Mouse (Mus musculus): ENCODE measurements around the gene Wfdc3. TPM values are rescaled to one million over a fixed set of nuclear protein-coding genes. Genes with fewer than 3 reads are reported as not detected.
"Not testable (repeated sequence)": the region's sequence is repeated elsewhere in the genome, so short reads cannot be mapped to it uniquely, and the experiment has no call there.

The Wfdc3 gene
- polyA plus RNA-seq, 1 experiment from 2014 or later: 0.64 TPM

- H3K4me1 ChIP-seq (replicated peaks; ENCODE audit: insufficient read depth, low read length): no peaks in the 10 kb centered on the region
- H3K9me3 ChIP-seq (replicated peaks; ENCODE audit: low read length): no peaks in the 10 kb centered on the region
- H3K9ac ChIP-seq (ENCODE audit: low read depth, low read length): no peak overlapping the region
- no peak overlapping the region for H3K27ac ChIP-seq
- no peak for TF ChIP-seq CTCF (IDR thresholded peaks at IDR 0.05; ENCODE audit: low read depth)
- 87% methylated on average over 5 of the region's 5 CpGs for WGBS
- no peak for DNase-seq (ENCODE audit: low spot score)
- no peak overlapping the region for H3K4me3 ChIP-seq (replicated peaks; ENCODE audit: low read depth, low read length)
- H3K27me3 ChIP-seq (ENCODE audit: insufficient read depth, low read length): no peaks in the 10 kb centered on the region
- ATAC-seq (replicated peaks; ENCODE audit: low FRiP score, low read depth): no peak
- no peak overlapping the region for H3K4me2 ChIP-seq (ENCODE audit: low read length)
- no peaks in the 10 kb centered on the region for H3K36me3 ChIP-seq (ENCODE audit: insufficient read depth, low read length)
Observed at GRCm38 (mm10) chr2:164735446-164735845, 10.3 kb downstream of the Wfdc3 start.

GRCm38 (mm10) chr2:164734839-164735238, 10.9 kb downstream of the Wfdc3 start:
- no peaks in the 10 kb centered on the region for H3K36me3 ChIP-seq (ENCODE audit: insufficient read depth, low read length)
- 79% methylated on average over 5 of the region's 5 CpGs for WGBS
- H3K4me1 ChIP-seq (replicated peaks; ENCODE audit: insufficient read depth, low read length): no peaks in the 10 kb centered on the region
- no peaks in the 10 kb centered on the region for H3K9me3 ChIP-seq (replicated peaks; ENCODE audit: low read length)
- DNase-seq (ENCODE audit: low spot score) (no peak), ATAC-seq (replicated peaks; ENCODE audit: low FRiP score, low read depth) (no peak)
- H3K27me3 ChIP-seq (ENCODE audit: insufficient read depth, low read length): no peaks in the 10 kb centered on the region
- H3K4me2 ChIP-seq (ENCODE audit: low read length): no peak overlapping the region
- H3K4me3 ChIP-seq (replicated peaks; ENCODE audit: low read depth, low read length): no peak overlapping the region
- no peak overlapping the region for H3K9ac ChIP-seq (ENCODE audit: low read depth, low read length)
- no peak overlapping the region for H3K27ac ChIP-seq
- no peak for TF ChIP-seq CTCF (IDR thresholded peaks at IDR 0.05; ENCODE audit: low read depth)

GRCm38 (mm10) chr2:164733259-164733658, 12.5 kb downstream of the Wfdc3 start:
- ATAC-seq (replicated peaks; ENCODE audit: low FRiP score, low read depth): no peak
- 91% methylated on average over 2 of the region's 2 CpGs for WGBS

GRCm38 (mm10) chr2:164731719-164732118, 14.0 kb downstream of the Wfdc3 start:
- 68% methylated on average over 5 of the region's 5 CpGs for WGBS
- no peaks in the 10 kb centered on the region for H3K36me3 ChIP-seq (ENCODE audit: insufficient read depth, low read length)
- H3K27me3 ChIP-seq (ENCODE audit: insufficient read depth, low read length): no peaks in the 10 kb centered on the region
- H3K9me3 ChIP-seq (replicated peaks; ENCODE audit: low read length): no peaks in the 10 kb centered on the region
- ATAC-seq (replicated peaks; ENCODE audit: low FRiP score, low read depth): no peak
- H3K4me2 ChIP-seq (ENCODE audit: low read length): no peak overlapping the region
- no peak overlapping the region for H3K27ac ChIP-seq
- no peaks in the 10 kb centered on the region for H3K4me1 ChIP-seq (replicated peaks; ENCODE audit: insufficient read depth, low read length)
- no peak overlapping the region for H3K9ac ChIP-seq (ENCODE audit: low read depth, low read length)
- no peak overlapping the region for H3K4me3 ChIP-seq (replicated peaks; ENCODE audit: low read depth, low read length)
- no peak for DNase-seq (ENCODE audit: low spot score)
- no peak for TF ChIP-seq CTCF (IDR thresholded peaks at IDR 0.05; ENCODE audit: low read depth)

More at GRCm38 (mm10) chr2:164733259-164733658, 12.5 kb downstream of the Wfdc3 start:
- no peaks in the 10 kb centered on the region for H3K27me3 ChIP-seq (ENCODE audit: insufficient read depth, low read length)
- TF ChIP-seq CTCF (IDR thresholded peaks at IDR 0.05; ENCODE audit: low read depth): no peak
- H3K4me1 ChIP-seq (replicated peaks; ENCODE audit: insufficient read depth, low read length): no peaks in the 10 kb centered on the region
- H3K36me3 ChIP-seq (ENCODE audit: insufficient read depth, low read length): no peaks in the 10 kb centered on the region
- H3K27ac ChIP-seq: no peak overlapping the region
- no peak overlapping the region for H3K4me2 ChIP-seq (ENCODE audit: low read length)
- H3K9ac ChIP-seq (ENCODE audit: low read depth, low read length): no peak overlapping the region
- no peak for DNase-seq (ENCODE audit: low spot score)
- H3K9me3 ChIP-seq (replicated peaks; ENCODE audit: low read length): no peaks in the 10 kb centered on the region
- H3K4me3 ChIP-seq (replicated peaks; ENCODE audit: low read depth, low read length): no peak overlapping the region

GRCm38 (mm10) chr2:164725895-164726619, 19.7 kb downstream of the Wfdc3 start:
- H3K9ac ChIP-seq (ENCODE audit: low read depth, low read length): no peak overlapping the region
- no peak overlapping the region for H3K4me3 ChIP-seq (replicated peaks; ENCODE audit: low read depth, low read length)
- ATAC-seq (replicated peaks; ENCODE audit: low FRiP score, low read depth): peak; percentile 40; the same call in 1 of the 2 replicates
- no peak overlapping the region for H3K4me2 ChIP-seq (ENCODE audit: low read length)
- H3K9me3 ChIP-seq (replicated peaks; ENCODE audit: low read length): no peaks in the 10 kb centered on the region
- WGBS: 22% methylated on average over 6 of the region's 6 CpGs
- H3K27ac ChIP-seq: no peak overlapping the region
- peak; percentile 94 for TF ChIP-seq CTCF (IDR thresholded peaks at IDR 0.05; ENCODE audit: low read depth)
- H3K36me3 ChIP-seq (ENCODE audit: insufficient read depth, low read length): no peaks in the 10 kb centered on the region
- H3K27me3 ChIP-seq (ENCODE audit: insufficient read depth, low read length): no peaks in the 10 kb centered on the region
- no peaks in the 10 kb centered on the region for H3K4me1 ChIP-seq (replicated peaks; ENCODE audit: insufficient read depth, low read length)
- peak; percentile 86 for DNase-seq (ENCODE audit: low spot score)

- WGBS: 60% methylated on average over 4 of the region's 4 CpGs
- ATAC-seq (replicated peaks; ENCODE audit: low FRiP score, low read depth): no peak
- Histone ChIP-seq H3K4me1 (replicated peaks; ENCODE audit: insufficient read depth, low read length) (no peaks in the 10 kb centered on the region), H3K27me3 (ENCODE audit: insufficient read depth, low read length) (no peaks in the 10 kb centered on the region), H3K4me3 (replicated peaks; ENCODE audit: low read depth, low read length) (no peak overlapping the region), H3K4me2 (ENCODE audit: low read length) (no peak overlapping the region), H3K9me3 (replicated peaks; ENCODE audit: low read length) (no peaks in the 10 kb centered on the region), H3K9ac (ENCODE audit: low read depth, low read length) (no peak overlapping the region), H3K27ac (no peak overlapping the region), H3K36me3 (ENCODE audit: insufficient read depth, low read length) (no peaks in the 10 kb centered on the region)
- no peak for TF ChIP-seq CTCF (IDR thresholded peaks at IDR 0.05; ENCODE audit: low read depth)
- no peak for DNase-seq (ENCODE audit: low spot score)
Observed at GRCm38 (mm10) chr2:164723276-164723675, 22.5 kb downstream of the Wfdc3 start.

GRCm38 (mm10) chr2:164716194-164716786, 29.4 kb downstream of the Wfdc3 start:
- H3K27ac ChIP-seq; H3K4me2 ChIP-seq (ENCODE audit: low read length); ATAC-seq (replicated peaks; ENCODE audit: low FRiP score, low read depth); DNase-seq (ENCODE audit: low spot score); H3K4me1 ChIP-seq (replicated peaks; ENCODE audit: insufficient read depth, low read length); H3K9ac ChIP-seq (ENCODE audit: low read depth, low read length); H3K36me3 ChIP-seq (ENCODE audit: insufficient read depth, low read length); H3K4me3 ChIP-seq (replicated peaks; ENCODE audit: low read depth, low read length); H3K9me3 ChIP-seq (replicated peaks; ENCODE audit: low read length); H3K27me3 ChIP-seq (ENCODE audit: insufficient read depth, low read length): not testable (repeated sequence)
- WGBS: 87% methylated on average over 20 of the region's 23 CpGs
